Mouse (Mus musculus): ENCODE data around the gene Aff4. TPM values are rescaled to one million over a fixed set of nuclear protein-coding genes. Genes with fewer than 3 reads are reported as not detected.
"Not testable (repeated sequence)": the region's sequence is repeated elsewhere in the genome, so short reads cannot be mapped to it uniquely, and the experiment has no call there.

Gene Aff4
- polyA plus RNA-seq (2015; fragmentation: Nextera tagmentation; extraction: Ambion mirVana), result 16.6 and 20.4 TPM in 2 replicates

GRCm38 (mm10) chr11:53350291-53351223 lies at the start of gene Aff4:
TSS of gene Aff4 (plus strand) at chr11:53350833.
- peak; percentile 95 for ATAC-seq
- Histone ChIP-seq H3K9ac (ENCODE audit: low read depth, low read length) (peak within 1 kb of the TSS; percentile 95), H3K27ac (ENCODE audit: low read length) (peak within 1 kb of the TSS; percentile 95), H3K4me2 (ENCODE audit: low read depth, low read length) (peak within 1 kb of the TSS; percentile 91), H3K36me3 (ENCODE audit: control insufficient read depth, insufficient read depth, low read length) (no peaks in the 10 kb centered on the region), H3K4me1 (ENCODE audit: control insufficient read depth, insufficient read depth, low read length) (peaks cover 5% of the 10 kb centered on the region; the same call in 1 of the 2 replicates), H3K27me3 (replicated peaks; ENCODE audit: control insufficient read depth, insufficient read depth, low read length) (no peaks in the 10 kb centered on the region), H3K9me3 (ENCODE audit: control insufficient read depth, low read length) (no peaks in the 10 kb centered on the region), H3K4me3 (ENCODE audit: low read length) (peak within 1 kb of the TSS; percentile 84)
- under 1% methylated on average over 102 of the region's 127 CpGs for WGBS

GRCm38 (mm10) chr11:53301167-53301515 lies 49.5 kb upstream of the Aff4 start:
- Histone ChIP-seq H3K27ac (ENCODE audit: low read length) (peak overlapping the region; percentile 99), H3K4me3 (ENCODE audit: low read length) (peak overlapping the region; percentile 99), H3K4me1 (ENCODE audit: control insufficient read depth, insufficient read depth, low read length) (peaks cover 20% of the 10 kb centered on the region), H3K9ac (ENCODE audit: low read depth, low read length) (peak overlapping the region; percentile 71), H3K36me3 (ENCODE audit: control insufficient read depth, insufficient read depth, low read length) (peaks cover 2% of the 10 kb centered on the region; the same call in 1 of the 2 replicates), H3K27me3 (replicated peaks; ENCODE audit: control insufficient read depth, insufficient read depth, low read length) (no peaks in the 10 kb centered on the region), H3K9me3 (ENCODE audit: control insufficient read depth, low read length) (no peaks in the 10 kb centered on the region), H3K4me2 (ENCODE audit: low read depth, low read length) (peak overlapping the region; percentile 68)
- 45% methylated on average over 9 of the region's 9 CpGs for WGBS
- ATAC-seq, result no peak

- Histone ChIP-seq H3K27ac (ENCODE audit: low read length) (no peak overlapping the region), H3K4me2 (ENCODE audit: low read depth, low read length) (no peak overlapping the region), H3K4me3 (ENCODE audit: low read length) (no peak overlapping the region), H3K36me3 (ENCODE audit: control insufficient read depth, insufficient read depth, low read length) (no peaks in the 10 kb centered on the region), H3K4me1 (ENCODE audit: control insufficient read depth, insufficient read depth, low read length) (peaks cover 17% of the 10 kb centered on the region), H3K27me3 (replicated peaks; ENCODE audit: control insufficient read depth, insufficient read depth, low read length) (no peaks in the 10 kb centered on the region), H3K9ac (ENCODE audit: low read depth, low read length) (no peak overlapping the region), H3K9me3 (ENCODE audit: control insufficient read depth, low read length) (no peaks in the 10 kb centered on the region)
- ATAC-seq, result no peak
- WGBS, result 88% methylated on average over 14 of the region's 14 CpGs
These were observed 46.4 kb upstream of the Aff4 start for GRCm38 (mm10) chr11:53304044-53304840.

- 62% methylated on average over 2 of the region's 2 CpGs for WGBS
- Histone ChIP-seq H3K4me1 (ENCODE audit: control insufficient read depth, insufficient read depth, low read length) (peaks cover 21% of the 10 kb centered on the region), H3K4me2 (ENCODE audit: low read depth, low read length) (no peak overlapping the region), H3K4me3 (ENCODE audit: low read length) (no peak overlapping the region), H3K36me3 (ENCODE audit: control insufficient read depth, insufficient read depth, low read length) (no peaks in the 10 kb centered on the region), H3K27ac (ENCODE audit: low read length) (no peak overlapping the region), H3K9ac (ENCODE audit: low read depth, low read length) (no peak overlapping the region), H3K27me3 (replicated peaks; ENCODE audit: control insufficient read depth, insufficient read depth, low read length) (no peaks in the 10 kb centered on the region), H3K9me3 (ENCODE audit: control insufficient read depth, low read length) (no peaks in the 10 kb centered on the region)
- no peak for ATAC-seq
These were observed 43.7 kb upstream of the Aff4 start for GRCm38 (mm10) chr11:53306965-53307364.

GRCm38 (mm10) chr11:53307558-53308065 lies 43.0 kb upstream of the Aff4 start:
- ATAC-seq, result peak; percentile 27; the same call in 1 of the 2 replicates
- no peak overlapping the region for H3K4me2 ChIP-seq (ENCODE audit: low read depth, low read length)
- 49% methylated on average over 10 of the region's 10 CpGs for WGBS

GRCm38 (mm10) chr11:53308251-53308864 lies 42.3 kb upstream of the Aff4 start:
- Histone ChIP-seq H3K9me3 (ENCODE audit: control insufficient read depth, low read length) (no peaks in the 10 kb centered on the region), H3K9ac (ENCODE audit: low read depth, low read length) (no peak overlapping the region), H3K4me1 (ENCODE audit: control insufficient read depth, insufficient read depth, low read length) (peaks cover 21% of the 10 kb centered on the region), H3K4me3 (ENCODE audit: low read length) (no peak overlapping the region), H3K4me2 (ENCODE audit: low read depth, low read length) (no peak overlapping the region), H3K36me3 (ENCODE audit: control insufficient read depth, insufficient read depth, low read length) (no peaks in the 10 kb centered on the region), H3K27me3 (replicated peaks; ENCODE audit: control insufficient read depth, insufficient read depth, low read length) (no peaks in the 10 kb centered on the region), H3K27ac (ENCODE audit: low read length) (peak overlapping the region; percentile 87)
- peak; percentile 85 for ATAC-seq

More at GRCm38 (mm10) chr11:53307558-53308065, 43.0 kb upstream of the Aff4 start:
- H3K4me3 ChIP-seq (ENCODE audit: low read length), result no peak overlapping the region
- H3K9ac ChIP-seq (ENCODE audit: low read depth, low read length), result no peak overlapping the region
- no peaks in the 10 kb centered on the region for H3K36me3 ChIP-seq (ENCODE audit: control insufficient read depth, insufficient read depth, low read length)
- peak overlapping the region; percentile 87 for H3K27ac ChIP-seq (ENCODE audit: low read length)
- H3K27me3 ChIP-seq (replicated peaks; ENCODE audit: control insufficient read depth, insufficient read depth, low read length), result no peaks in the 10 kb centered on the region
- no peaks in the 10 kb centered on the region for H3K9me3 ChIP-seq (ENCODE audit: control insufficient read depth, low read length)
- H3K4me1 ChIP-seq (ENCODE audit: control insufficient read depth, insufficient read depth, low read length), result peaks cover 21% of the 10 kb centered on the region

GRCm38 (mm10) chr11:53308884-53309310 lies 41.7 kb upstream of the Aff4 start:
- Histone ChIP-seq H3K4me2 (ENCODE audit: low read depth, low read length) (no peak overlapping the region), H3K27ac (ENCODE audit: low read length) (peak overlapping the region; percentile 87), H3K4me3 (ENCODE audit: low read length) (no peak overlapping the region), H3K9ac (ENCODE audit: low read depth, low read length) (no peak overlapping the region), H3K4me1 (ENCODE audit: control insufficient read depth, insufficient read depth, low read length) (peaks cover 21% of the 10 kb centered on the region), H3K36me3 (ENCODE audit: control insufficient read depth, insufficient read depth, low read length) (no peaks in the 10 kb centered on the region), H3K27me3 (replicated peaks; ENCODE audit: control insufficient read depth, insufficient read depth, low read length) (no peaks in the 10 kb centered on the region), H3K9me3 (ENCODE audit: control insufficient read depth, low read length) (no peaks in the 10 kb centered on the region)
- ATAC-seq, result peak; percentile 63
- 45% methylated on average over 2 of the region's 2 CpGs for WGBS

GRCm38 (mm10) chr11:53311385-53311784 lies 39.2 kb upstream of the Aff4 start:
- no peak overlapping the region for H3K9ac ChIP-seq (ENCODE audit: low read depth, low read length)
- H3K4me1 ChIP-seq (ENCODE audit: control insufficient read depth, insufficient read depth, low read length), result peaks cover 21% of the 10 kb centered on the region
- H3K27me3 ChIP-seq (replicated peaks; ENCODE audit: control insufficient read depth, insufficient read depth, low read length), result no peaks in the 10 kb centered on the region
- H3K36me3 ChIP-seq (ENCODE audit: control insufficient read depth, insufficient read depth, low read length), result no peaks in the 10 kb centered on the region
- H3K27ac ChIP-seq (ENCODE audit: low read length), result no peak overlapping the region
- 50% methylated on average over 1 of the region's 1 CpGs for WGBS
- no peak for ATAC-seq
- no peak overlapping the region for H3K4me3 ChIP-seq (ENCODE audit: low read length)
- no peaks in the 10 kb centered on the region for H3K9me3 ChIP-seq (ENCODE audit: control insufficient read depth, low read length)
- no peak overlapping the region for H3K4me2 ChIP-seq (ENCODE audit: low read depth, low read length)

- H3K4me1 ChIP-seq (ENCODE audit: control insufficient read depth, insufficient read depth, low read length), result peaks cover 17% of the 10 kb centered on the region
- WGBS, result 84% methylated on average over 1 of the region's 1 CpGs
- H3K4me3 ChIP-seq (ENCODE audit: low read length); H3K4me2 ChIP-seq (ENCODE audit: low read depth, low read length); H3K9me3 ChIP-seq (ENCODE audit: control insufficient read depth, low read length); H3K36me3 ChIP-seq (ENCODE audit: control insufficient read depth, insufficient read depth, low read length); H3K9ac ChIP-seq (ENCODE audit: low read depth, low read length); H3K27me3 ChIP-seq (replicated peaks; ENCODE audit: control insufficient read depth, insufficient read depth, low read length); ATAC-seq; H3K27ac ChIP-seq (ENCODE audit: low read length): not testable (repeated sequence)
These were observed 37.8 kb upstream of the Aff4 start for GRCm38 (mm10) chr11:53312823-53313222.
